Comparison of ENCODE assay signal across 9 mouse cellular contexts in the genomic region with DNA sequence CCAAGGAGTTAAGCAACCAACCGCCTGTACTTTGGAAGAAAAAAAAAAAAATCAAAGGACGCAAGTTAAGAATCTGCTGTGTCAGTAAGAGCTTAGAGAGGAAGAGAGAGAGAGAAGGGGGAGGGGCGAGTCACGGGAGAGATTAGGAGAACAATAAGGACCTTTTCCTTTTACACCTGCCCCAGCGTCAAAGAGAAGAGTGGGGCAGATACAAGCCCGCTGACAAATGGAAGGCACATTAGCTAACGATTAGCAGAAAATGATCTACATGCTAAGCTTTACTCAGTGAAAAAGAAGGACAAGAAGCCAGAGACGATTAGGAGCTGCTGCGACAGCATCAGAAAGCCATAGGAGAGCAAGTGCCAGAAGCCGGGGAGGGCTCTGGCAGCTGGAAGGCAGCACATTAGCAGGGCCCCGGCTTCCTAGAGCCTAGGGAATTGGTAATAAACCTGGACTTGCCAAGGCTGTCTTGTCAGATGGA.
A peak's percentile ranks its signal among the peaks of the same experiment; 100 is the strongest.
DNase-seq lines count a peak whose midpoint lies in the region; ATAC-seq and TF ChIP-seq lines count a peak whose summit lies in the region.
"Had no signal": no experiment of that assay in that cellular context is flagged by ENCODE, and none has a peak within 500 bp of the region (broad histone marks: within the 10 kb centered on the region; RNA-seq: fewer than 3 reads in every experiment).

No protein-coding gene starts in this region.

- peaks cover 4 to 8% of the 10 kb centered on the region in 2 experiments; a peak in 3 of 4 replicates for H3K4me1 ChIP-seq in MEL (ENCODE audit: control insufficient read depth in 1 of 2, insufficient read depth in 2 of 2, low read length in 2 of 2)
- H3K4me1 ChIP-seq in forebrain, postnatal 0 days (ENCODE audit: insufficient read depth) = 0 out of 2 replicates have a peak, but pooled peaks cover 4% of the 10 kb centered on the region
- peaks cover 4% of the 10 kb centered on the region; the same call in 1 of the 2 replicates for H3K4me1 ChIP-seq in midbrain, postnatal 0 days (ENCODE audit: insufficient read depth, low read length)

- peak overlapping the region; percentile 41 for H3K4me2 ChIP-seq in forebrain, postnatal 0 days (ENCODE audit: low read depth)
- H3K4me2 ChIP-seq in midbrain, postnatal 0 days (ENCODE audit: low read depth, low read length, poor library complexity, severe bottlenecking) = peak overlapping the region; percentile 54
- H3K4me2 ChIP-seq: embryonic facial prominence, embryonic 15.5 days had no signal

- peak; percentile 62 for ATAC-seq in forebrain, postnatal 0 days
- ATAC-seq in midbrain, postnatal 0 days (ENCODE audit: low FRiP score) = no peak
- no peak for ATAC-seq in monocyte, adult 5-6 weeks (replicated peaks; ENCODE audit: insufficient number of reproducible peaks, low FRiP score, low TSS enrichment, poor library complexity, severe bottlenecking)

- no peaks in the 10 kb centered on the region for H3K9me3 ChIP-seq in MEL (replicated peaks; ENCODE audit: insufficient read depth, low read length)
- H3K9me3 ChIP-seq in forebrain, postnatal 0 days (ENCODE audit: low read length) = no peaks in the 10 kb centered on the region
- H3K9me3 ChIP-seq in midbrain, postnatal 0 days (ENCODE audit: low read length) = no peaks in the 10 kb centered on the region
- H3K9me3 ChIP-seq: embryonic facial prominence, embryonic 15.5 days had no signal

- under 1% methylated on average over 11 of the region's 11 CpGs for WGBS in forebrain, postnatal 0 days
- 1% methylated on average over 11 of the region's 11 CpGs for WGBS in midbrain, postnatal 0 days

- TF ChIP-seq RAD21 in MEL (IDR thresholded peaks at IDR 0.05; ENCODE audit: low read depth, low read length) = no peak

- no peaks in the 10 kb centered on the region for H3K27me3 ChIP-seq in MEL (ENCODE audit: control insufficient read depth in 1 of 2, insufficient read depth in 2 of 2, low read length in 2 of 2)
- no peaks in the 10 kb centered on the region for H3K27me3 ChIP-seq in forebrain, postnatal 0 days (ENCODE audit: insufficient read depth, low read length)
- H3K27me3 ChIP-seq in midbrain, postnatal 0 days (ENCODE audit: insufficient read depth, low read length) = no peaks in the 10 kb centered on the region
- H3K27me3 ChIP-seq: embryonic facial prominence, embryonic 15.5 days had no signal

- no peak overlapping the region for H3K27ac ChIP-seq in MEL (ENCODE audit: control insufficient read depth, low read depth, low read length)
- peak overlapping the region; percentile 46 for H3K27ac ChIP-seq in forebrain, postnatal 0 days (ENCODE audit: low read depth, low read length)
- 0 out of 2 replicates have a peak overlapping the region, but pooled peaks have one; percentile 26 for H3K27ac ChIP-seq in midbrain, postnatal 0 days (ENCODE audit: low read depth, low read length)
- H3K27ac ChIP-seq: embryonic facial prominence, embryonic 15.5 days had no signal

- H3K79me2 ChIP-seq in MEL (ENCODE audit: control insufficient read depth, insufficient read depth, low read length, poor library complexity) = no peaks in the 10 kb centered on the region

- DNase-seq in ES-CJ7 (ENCODE audit: low read depth, low spot score) (peak; percentile 57), MEL (ENCODE audit: low read depth, low spot score) (peak; percentile 31)
- DNase-seq in forebrain, postnatal 0 days = peak; percentile 40
- DNase-seq in kidney, adult 9 months = peak; percentile 40
- peak; percentile 71 for DNase-seq in midbrain, postnatal 0 days (ENCODE audit: low spot score)
- DNase-seq in spleen, postnatal 4 days (ENCODE audit: low spot score in 2 of 2) = no peak

- TF ChIP-seq POLR2A in MEL (IDR thresholded peaks at IDR 0.05; ENCODE audit: control insufficient read depth in 1 of 2, insufficient read depth in 1 of 2, low read depth in 1 of 2, low read length in 2 of 2, poor library complexity in 1 of 2) = no peak

- no peak overlapping the region for H3K4me3 ChIP-seq in MEL (ENCODE audit: control insufficient read depth in 1 of 2, insufficient read depth in 1 of 2, low read depth in 2 of 2, low read length in 2 of 2)
- peak overlapping the region; percentile 19 for H3K4me3 ChIP-seq in forebrain, postnatal 0 days (ENCODE audit: low read depth, low read length)
- H3K4me3 ChIP-seq in midbrain, postnatal 0 days (ENCODE audit: low read depth, low read length) = peak overlapping the region; percentile 19
- H3K4me3 ChIP-seq: embryonic facial prominence, embryonic 15.5 days; myocyte had no signal

- TF ChIP-seq EP300 in MEL (IDR thresholded peaks at IDR 0.05; ENCODE audit: low read depth in 1 of 2, low read length in 2 of 2) = peak; percentile 35 to 41; a peak in 2 of 4 replicates

- H3K36me3 ChIP-seq in MEL (ENCODE audit: control insufficient read depth in 1 of 2, insufficient read depth in 2 of 2, low read length in 2 of 2) = peaks cover 0 to 14% of the 10 kb centered on the region in 2 experiments; a peak in 2 of 4 replicates
- no peaks in the 10 kb centered on the region for H3K36me3 ChIP-seq in forebrain, postnatal 0 days (ENCODE audit: insufficient read depth)
- H3K36me3 ChIP-seq in midbrain, postnatal 0 days (ENCODE audit: insufficient read depth, low read length) = no peaks in the 10 kb centered on the region
- H3K36me3 ChIP-seq: embryonic facial prominence, embryonic 15.5 days had no signal

- H3K9ac ChIP-seq in MEL (ENCODE audit: control insufficient read depth, low read depth, low read length, poor library complexity, severe bottlenecking) = no peak overlapping the region
- peak overlapping the region; percentile 48 for H3K9ac ChIP-seq in forebrain, postnatal 0 days
- peak overlapping the region; percentile 50 for H3K9ac ChIP-seq in midbrain, postnatal 0 days (replicated peaks; ENCODE audit: low read length, poor library complexity, severe bottlenecking)
- H3K9ac ChIP-seq: embryonic facial prominence, embryonic 15.5 days had no signal

- TF ChIP-seq CTCF in MEL (IDR thresholded peaks at IDR 0.05 in 2 of 3, conservative IDR thresholded peaks at IDR 0.05 in 1 of 3; ENCODE audit: control insufficient read depth in 1 of 3, insufficient read depth in 1 of 3, low read depth in 2 of 3, low read length in 3 of 3, poor library complexity in 1 of 3, severe bottlenecking in 1 of 3) = no peak
- TF ChIP-seq CTCF in forebrain, postnatal 0 days (IDR thresholded peaks at IDR 0.05; ENCODE audit: low read depth) = no peak
- TF ChIP-seq CTCF in midbrain, postnatal 0 days (IDR thresholded peaks at IDR 0.05) = no peak

TF ChIP-seq in MEL, 35 proteins besides CTCF, POLR2A, EP300 and RAD21:
- TF ChIP-seq GATA1 (IDR thresholded peaks at IDR 0.05; ENCODE audit: low read depth, low read length) (no peak), RCOR1 (IDR thresholded peaks at IDR 0.05; ENCODE audit: low read depth, low read length) (no peak), MAFK (IDR thresholded peaks at IDR 0.05; ENCODE audit: borderline replicate concordance, low read depth, low read length) (peak; percentile 77), ZNF384 (IDR thresholded peaks at IDR 0.05; ENCODE audit: low read depth, low read length) (peak; percentile 87), ETS1 (IDR thresholded peaks at IDR 0.05; ENCODE audit: low read depth, low read length) (peak; percentile 31; the same call in 1 of the 2 replicates)

Comparison
In these comparisons a context has a peak if more than half of its experiments do, and no peak if none do; other contexts are left out.
1. DNase-seq: peak in ES-CJ7 (single experiment), MEL (single experiment), forebrain, postnatal 0 days (single experiment), kidney, adult 9 months (single experiment) and midbrain, postnatal 0 days (single experiment); none in spleen, postnatal 4 days (0 of 2).
2. H3K4me3 ChIP-seq: peak in forebrain, postnatal 0 days (single experiment) and midbrain, postnatal 0 days (single experiment); none in MEL (0 of 2).